Mouse (Mus musculus) thymus, adult 2 months (tissue): ENCODE measurements around the gene Tmem139. TPM values are rescaled to one million over a fixed set of nuclear protein-coding genes. Genes with fewer than 3 reads are reported as not detected.

Experiments used
- DNase-seq: peaks from one replicate; pipeline ENCODE4 v3.0.0; 2021
- H3K27ac ChIP-seq: fragments of 200-500 bp; 2 replicates; pipeline ENCODE4 v1.5.1; 2012; ENCODE audit warnings: low read length, control low read depth; ENCODE audit not compliant: control insufficient read depth, insufficient read depth
- H3K27me3 ChIP-seq: fragments of 200-500 bp; 2 replicates; pipeline ENCODE4 v1.6.1; 2012; ENCODE audit warnings: mild to moderate bottlenecking, low read length, moderate library complexity, mixed read lengths; ENCODE audit not compliant: control insufficient read depth, insufficient read depth
- H3K36me3 ChIP-seq: fragments of 200-500 bp; 2 replicates; pipeline ENCODE4 v1.6.1; 2012; ENCODE audit warnings: mild to moderate bottlenecking, low read length, moderate library complexity; ENCODE audit not compliant: control insufficient read depth, insufficient read depth
- H3K4me1 ChIP-seq: fragments of 200-500 bp; replicated peaks from 2 replicates; pipeline ENCODE4 v1.6.1; 2012; ENCODE audit warnings: low read length; ENCODE audit not compliant: control insufficient read depth, insufficient read depth
- H3K4me3 ChIP-seq: fragments of 200-500 bp; 2 replicates; pipeline ENCODE4 v1.5.1; 2012; ENCODE audit warnings: mild to moderate bottlenecking, low read length, control low read depth, moderate library complexity; ENCODE audit not compliant: control insufficient read depth, insufficient read depth
- CTCF ChIP-seq: fragments of 200-500 bp; IDR thresholded peaks from 2 replicates; pipeline ENCODE4 v1.5.1; 2012; ENCODE audit warnings: mild to moderate bottlenecking, control low read depth, low read length, moderate library complexity, borderline replicate concordance; ENCODE audit not compliant: control insufficient read depth, poor library complexity, insufficient read depth; ENCODE audit errors: extremely low read depth
- POLR2A ChIP-seq: fragments of 200-500 bp; IDR thresholded peaks from 2 replicates; pipeline ENCODE4 v1.6.1; 2012; ENCODE audit warnings: mild to moderate bottlenecking, low read length, control low read depth, moderate library complexity; ENCODE audit not compliant: control insufficient read depth, poor library complexity, insufficient read depth; ENCODE audit errors: extremely low read depth
- WGBS: fragments of 180-500 bp; shearing (Covaris S2); methylation state at CpG from one replicate; pipeline ENCODE4 v1.1.7; 2018; 5-methylcytosine and 5-hydroxymethylcytosine counted together
- polyA plus RNA-seq: library from polyadenylated mRNA; depleted of rRNA; stranded (reverse); fragments of >200 nt; gene quantifications from 2 replicates; pipeline ENCODE4 v1.2.3, GENCODE M21; 2012

Tmem139 gene
- polyA plus RNA-seq, 1 experiment, result 0.59 TPM

- Histone ChIP-seq H3K27ac (no peak overlapping the region), H3K4me1 (peaks cover 2% of the 10 kb centered on the region; the same call in 1 of the 2 replicates), H3K27me3 (no peaks in the 10 kb centered on the region), H3K4me3 (no peak overlapping the region), H3K36me3 (peaks cover 81% of the 10 kb centered on the region)
- TF ChIP-seq POLR2A, result no peak
- no peak for TF ChIP-seq CTCF
- DNase-seq, result no peak
Observed at GRCm38 (mm10) chr6:42270817-42271216, 9.0 kb downstream of the Tmem139 start.

GRCm38 (mm10) chr6:42276151-42276550 lies 14.4 kb downstream of the Tmem139 start:
- no peak overlapping the region for H3K27ac ChIP-seq
- 93% methylated on average over 2 of the region's 2 CpGs for WGBS
- H3K36me3 ChIP-seq, result peaks cover 95% of the 10 kb centered on the region
- no peak for TF ChIP-seq CTCF
- no peak for TF ChIP-seq POLR2A
- H3K27me3 ChIP-seq, result no peaks in the 10 kb centered on the region
- H3K4me1 ChIP-seq, result no peaks in the 10 kb centered on the region
- DNase-seq, result no peak
- H3K4me3 ChIP-seq, result no peak overlapping the region

- DNase-seq, result no peak
- no peak overlapping the region for H3K4me3 ChIP-seq
- H3K4me1 ChIP-seq, result no peaks in the 10 kb centered on the region; the same call in 1 of the 2 replicates
- peaks cover 56% of the 10 kb centered on the region for H3K36me3 ChIP-seq
- 69% methylated on average over 5 of the region's 5 CpGs for WGBS
- H3K27me3 ChIP-seq, result no peaks in the 10 kb centered on the region
- TF ChIP-seq POLR2A (no peak), CTCF (no peak)
- no peak overlapping the region for H3K27ac ChIP-seq
Observed at GRCm38 (mm10) chr6:42282865-42283528, 21.2 kb downstream of the Tmem139 start.

GRCm38 (mm10) chr6:42286448-42286847 lies 24.7 kb downstream of the Tmem139 start, which contains the start of gene Clcn1:
Clcn1 (plus strand) TSS chr6:42286685.
- TF ChIP-seq POLR2A (no peak), CTCF (no peak)
- WGBS, result 75% methylated on average over 5 of the region's 5 CpGs

GRCm38 (mm10) chr6:42287562-42287961 lies 25.8 kb downstream of the Tmem139 start:
- Histone ChIP-seq H3K4me1 (no peaks in the 10 kb centered on the region; the same call in 1 of the 2 replicates), H3K4me3 (no peak overlapping the region), H3K27me3 (no peaks in the 10 kb centered on the region), H3K36me3 (peaks cover 13% of the 10 kb centered on the region), H3K27ac (no peak overlapping the region)
- DNase-seq, result no peak
- TF ChIP-seq CTCF (no peak), POLR2A (no peak)

More at GRCm38 (mm10) chr6:42286448-42286847, 24.7 kb downstream of the Tmem139 start, which contains the start of gene Clcn1:
- Histone ChIP-seq H3K27me3 (no peaks in the 10 kb centered on the region), H3K27ac (no peak within 1 kb of the TSS), H3K4me3 (no peak within 1 kb of the TSS), H3K4me1 (no peaks in the 10 kb centered on the region; the same call in 1 of the 2 replicates), H3K36me3 (peaks cover 24% of the 10 kb centered on the region)
- no peak for DNase-seq

- H3K36me3 ChIP-seq, result no peaks in the 10 kb centered on the region
- H3K27me3 ChIP-seq, result no peaks in the 10 kb centered on the region
- WGBS, result 20% methylated on average over 6 of the region's 6 CpGs
- H3K4me3 ChIP-seq, result no peak overlapping the region
- no peak for DNase-seq
- TF ChIP-seq CTCF (no peak), POLR2A (no peak)
- no peaks in the 10 kb centered on the region for H3K4me1 ChIP-seq
- no peak overlapping the region for H3K27ac ChIP-seq
Observed at GRCm38 (mm10) chr6:42293327-42293726, 31.6 kb downstream of the Tmem139 start.

GRCm38 (mm10) chr6:42295549-42296094 lies 33.9 kb downstream of the Tmem139 start:
- Histone ChIP-seq H3K27ac (no peak overlapping the region), H3K36me3 (no peaks in the 10 kb centered on the region), H3K27me3 (no peaks in the 10 kb centered on the region), H3K4me3 (no peak overlapping the region), H3K4me1 (no peaks in the 10 kb centered on the region)
- TF ChIP-seq POLR2A (no peak), CTCF (no peak)
- DNase-seq, result no peak
- 84% methylated on average over 3 of the region's 3 CpGs for WGBS
